Mouse (Mus musculus) Patski (cell line): Measurements from ENCODE around the gene Dppa5a. TPM values are rescaled to one million over a fixed set of nuclear protein-coding genes. Genes with fewer than 3 reads are reported as not detected.

Experiments used
- ATAC-seq: fragments of 100-300 bp; one replicate; pipeline ENCODE4 v1.8.0; 2021
- CTCF ChIA-PET: fragments of 350-600 bp; sonication (Branson Sonifier 250); formaldehyde crosslinking; loops from one replicate; lab custom pipeline; 2022; ENCODE audit warnings: inconsistent platforms; lab: Charles Lee
- POLR2A ChIA-PET: fragments of 350-600 bp; sonication (Branson Sonifier 250); formaldehyde crosslinking; loops from one replicate; lab custom pipeline; 2022; ENCODE audit warnings: antibody characterized with exemption, inconsistent platforms; lab: Charles Lee
- DNase-seq: peaks from one replicate; pipeline ENCODE4 v3.0.0-alpha.2; 2011; ENCODE audit warnings: low read depth, low spot score
- H3K27me3 ChIP-seq: fragments of 371-371 bp; one replicate; pipeline ENCODE4 v1.5.1; 2021
- CTCF ChIP-seq: fragments of 100-300 bp; IDR thresholded peaks from one replicate; pipeline ENCODE4 v1.5.1; 2021
- in situ Hi-C: fragments of 300-500 bp; cut with MboI; formaldehyde crosslinking; loops from 3 replicates; pipeline ENCODE4 v1.11.1; 2018; ENCODE audit warnings: low pct_unique_long_range_greater_than_20kb, mixed read lengths
- polyA plus RNA-seq: library from polyadenylated mRNA; unstranded; gene quantifications from one replicate; pipeline ENCODE4 v1.2.3, GENCODE M21; 2021

Gene Dppa5a
- polyA plus RNA-seq, 1 experiment from 2014 or later: not detected

- ATAC-seq (no peak), DNase-seq (no peak)
- in situ Hi-C loops: no loop called here
- ChIA-PET POLR2A (no interaction called here), CTCF (interaction anchor here (1.5 kb wide), 1 partner anchor 21 kb away, joined by 4 read pairs; no protein-coding TSS in a partner anchor)
- TF ChIP-seq CTCF: no peak
- no peaks in the 10 kb centered on the region for H3K27me3 ChIP-seq
Measured at GRCm38 (mm10) chr9:78378113-78378785, 10.3 kb upstream of the Dppa5a start, which contains the start of gene Ooep. TSS of gene Ooep (minus strand) at chr9:78378725.

- ChIA-PET POLR2A (no interaction called here), CTCF (interaction anchor here (1.5 kb wide), 1 partner anchor 20 kb away, joined by 4 read pairs; no protein-coding TSS in a partner anchor)
- no peak for TF ChIP-seq CTCF
- ATAC-seq (no peak), DNase-seq (no peak)
- H3K27me3 ChIP-seq: no peaks in the 10 kb centered on the region
- in situ Hi-C loops: no loop called here
Measured at GRCm38 (mm10) chr9:78377546-78377945, 9.6 kb upstream of the Dppa5a start.

GRCm38 (mm10) chr9:78375486-78375885 lies 7.5 kb upstream of the Dppa5a start:
- DNase-seq (no peak), ATAC-seq (no peak)
- ChIA-PET CTCF (no interaction called here), POLR2A (interaction anchor here (0.9 kb wide), 1 partner anchor 18 kb away, joined by 3 read pairs; no protein-coding TSS in a partner anchor)
- H3K27me3 ChIP-seq: no peaks in the 10 kb centered on the region
- no peak for TF ChIP-seq CTCF
- in situ Hi-C loops: no loop called here

GRCm38 (mm10) chr9:78374885-78375389 lies 7.0 kb upstream of the Dppa5a start:
- CTCF ChIA-PET: no interaction called here

GRCm38 (mm10) chr9:78374397-78374796 lies 6.4 kb upstream of the Dppa5a start:
- no peak for ATAC-seq
- no peak for DNase-seq
- in situ Hi-C loops: loop anchor here (25.0 kb wide), 1 partner anchor 163 kb away; no protein-coding TSS in a partner anchor
- H3K27me3 ChIP-seq: no peaks in the 10 kb centered on the region
- no peak for TF ChIP-seq CTCF
- ChIA-PET CTCF (interaction anchor here (2.1 kb wide), 1 partner anchor 17 kb away, joined by 5 read pairs; no protein-coding TSS in a partner anchor), POLR2A (no interaction called here)

More at GRCm38 (mm10) chr9:78374885-78375389, 7.0 kb upstream of the Dppa5a start:
- TF ChIP-seq CTCF: no peak
- ATAC-seq: no peak
- DNase-seq: no peak
- no peaks in the 10 kb centered on the region for H3K27me3 ChIP-seq
- POLR2A ChIA-PET: interaction anchor here (0.9 kb wide), 1 partner anchor 17 kb away, joined by 3 read pairs; no protein-coding TSS in a partner anchor
- in situ Hi-C loops: loop anchor here (25.0 kb wide), 1 partner anchor 162 kb away; no protein-coding TSS in a partner anchor

- CTCF ChIA-PET: interaction anchor here (2.1 kb wide), 1 partner anchor 15 kb away, joined by 5 read pairs; no protein-coding TSS in a partner anchor
- in situ Hi-C loops: loop anchor here (25.0 kb wide), 1 partner anchor 164 kb away; no protein-coding TSS in a partner anchor
- no peaks in the 10 kb centered on the region for H3K27me3 ChIP-seq
- ATAC-seq (no peak), DNase-seq (no peak)
- POLR2A ChIA-PET: no interaction called here
- no peak for TF ChIP-seq CTCF
Measured at GRCm38 (mm10) chr9:78372827-78373504, 5.0 kb upstream of the Dppa5a start.

GRCm38 (mm10) chr9:78371441-78371840 lies 3.5 kb upstream of the Dppa5a start:
- in situ Hi-C loops: loop anchor here (25.0 kb wide), 1 partner anchor 166 kb away; no protein-coding TSS in a partner anchor
- ATAC-seq (no peak), DNase-seq (no peak)
- ChIA-PET POLR2A (interaction anchor here (1.5 kb wide), 1 partner anchor 14 kb away, joined by 4 read pairs; no protein-coding TSS in a partner anchor), CTCF (no interaction called here)
- TF ChIP-seq CTCF: no peak
- H3K27me3 ChIP-seq: no peaks in the 10 kb centered on the region

- in situ Hi-C loops: loop anchor here (25.0 kb wide), 1 partner anchor 168 kb away; no protein-coding TSS in a partner anchor
- CTCF ChIA-PET: no interaction called here
- DNase-seq (no peak), ATAC-seq (no peak)
- H3K27me3 ChIP-seq: no peaks in the 10 kb centered on the region
- POLR2A ChIA-PET: interaction anchor here (1.5 kb wide), 1 partner anchor 16 kb away, joined by 4 read pairs; no protein-coding TSS in a partner anchor
- TF ChIP-seq CTCF: no peak
Measured at GRCm38 (mm10) chr9:78369786-78370185, 1.8 kb upstream of the Dppa5a start.

- H3K27me3 ChIP-seq: no peaks in the 10 kb centered on the region
- ChIA-PET CTCF (no interaction called here), POLR2A (no interaction called here)
- ATAC-seq (no peak), DNase-seq (no peak)
- in situ Hi-C loops: loop anchor here (25.0 kb wide), 1 partner anchor 168 kb away; no protein-coding TSS in a partner anchor
- TF ChIP-seq CTCF: no peak
Measured at GRCm38 (mm10) chr9:78369349-78369748, 1.4 kb upstream of the Dppa5a start.

- TF ChIP-seq CTCF: no peak
- CTCF ChIA-PET: no interaction called here
Measured at GRCm38 (mm10) chr9:78368671-78369293, 805 bp upstream of the Dppa5a start.

More at GRCm38 (mm10) chr9:78368671-78369293, 805 bp upstream of the Dppa5a start:
- no peaks in the 10 kb centered on the region for H3K27me3 ChIP-seq
- no peak for DNase-seq
- in situ Hi-C loops: loop anchor here (25.0 kb wide), 1 partner anchor 169 kb away; no protein-coding TSS in a partner anchor
- POLR2A ChIA-PET: no interaction called here
- no peak for ATAC-seq
